Comparison of ENCODE assay signal across 9 mouse cellular contexts in genomic region chr9:28903291-28903690, GRCm38 (mm10).
"Had no signal": no experiment of that assay in that cellular context is flagged by ENCODE, and none has a peak within 500 bp of the region (broad histone marks: within the 10 kb centered on the region; RNA-seq: fewer than 3 reads in every experiment).

No protein-coding gene starts in this region.

- ATAC-seq: lung, postnatal 0 days; midbrain, embryonic 16.5 days had no signal

- DNase-seq: kidney, adult 18-20 months; kidney, postnatal 14 days; lung, adult 2 months; right cerebral cortex, postnatal 25 days; thymus, postnatal 36 days had no signal

- H3K27me3 ChIP-seq: megakaryocyte, embryonic 14.5 days; neural tube, embryonic 13.5 days had no signal
